Mouse (Mus musculus) cortical plate, adult 2 months (tissue): ENCODE data around the gene Ezr.

Source experiments
- CTCF ChIP-seq: fragments of 200-500 bp; IDR thresholded peaks from 2 replicates; pipeline ENCODE4 v1.5.1; 2011; ENCODE audit warnings: mild to moderate bottlenecking, control low read depth, low read length; ENCODE audit not compliant: insufficient read depth; ENCODE audit errors: extremely low read depth
- POLR2A ChIP-seq: fragments of 200-500 bp; IDR thresholded peaks from 2 replicates; pipeline ENCODE4 v1.6.1; 2011; ENCODE audit warnings: mild to moderate bottlenecking, low read length, control low read depth; ENCODE audit not compliant: insufficient read depth; ENCODE audit errors: extremely low read depth

DNA sequence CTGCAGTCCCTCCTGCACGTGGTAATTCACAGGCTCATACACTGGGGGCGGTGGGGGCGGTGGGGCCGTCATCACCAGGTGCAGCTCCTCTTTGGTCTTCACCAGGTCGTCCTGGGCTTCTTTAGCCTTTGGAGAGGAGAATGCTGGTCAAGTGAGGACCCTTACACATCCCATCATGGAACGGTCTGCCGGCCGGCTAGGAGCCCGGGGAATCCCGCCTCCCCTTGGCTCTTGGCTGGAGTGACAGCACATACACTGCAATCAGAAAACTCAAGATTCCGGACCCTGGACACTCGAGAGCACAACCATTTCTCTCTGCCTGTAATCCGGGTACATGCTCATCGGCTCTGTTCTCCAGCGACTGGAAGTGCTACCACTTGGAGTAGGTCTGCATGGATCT lies 42.8 kb downstream of the Ezr start:
- TF ChIP-seq CTCF, result no peak
- no peak for TF ChIP-seq POLR2A
